Mouse (Mus musculus) forebrain, embryonic 16.5 days (tissue): ENCODE measurements at regions not wholly inside any gene's neighbourhood (a gene's known extent, or its start where the extent isn't known, plus 50 kb on each side); places are given as distances from the start of the nearest gene placed in this dataset.
A peak's percentile ranks its signal among the peaks of the same experiment; 100 is the strongest.

Experiments
- ATAC-seq: fragments of 200-750 bp; cut with Nextera tagmentation; 2 replicates; pipeline ENCODE4 v1.8.0; 2017; ENCODE audit warnings: mild to moderate bottlenecking, moderate library complexity
- H3K27ac ChIP-seq: fragments of 300-500 bp; sonication (generic); 2 replicates; pipeline ENCODE4 v1.5.1; 2014; ENCODE audit warnings: low read length, control low read depth
- H3K27me3 ChIP-seq: fragments of 300-500 bp; sonication (generic); replicated peaks from 2 replicates; pipeline ENCODE4 v1.6.1; 2014; ENCODE audit warnings: low read length; ENCODE audit not compliant: control insufficient read depth, insufficient read depth
- H3K36me3 ChIP-seq: fragments of 300-500 bp; sonication (generic); 2 replicates; pipeline ENCODE4 v1.6.1; 2014; ENCODE audit not compliant: control insufficient read depth, insufficient read depth
- H3K4me1 ChIP-seq: fragments of 300-500 bp; sonication (generic); replicated peaks from 2 replicates; pipeline ENCODE4 v1.6.1; 2014; ENCODE audit warnings: low read length; ENCODE audit not compliant: control insufficient read depth, insufficient read depth
- H3K4me2 ChIP-seq: fragments of 300-500 bp; sonication (generic); 2 replicates; pipeline ENCODE4 v1.6.1; 2014; ENCODE audit warnings: mild to moderate bottlenecking, low read length, control low read depth
- H3K4me3 ChIP-seq: fragments of 300-500 bp; sonication (generic); replicated peaks from 2 replicates; pipeline ENCODE4 v1.5.1; 2014; ENCODE audit warnings: mild to moderate bottlenecking, low read length, control low read depth
- H3K9ac ChIP-seq: fragments of 300-500 bp; sonication (generic); replicated peaks from 2 replicates; pipeline ENCODE4 v1.6.1; 2014; ENCODE audit warnings: low read depth, low read length, control low read depth
- H3K9me3 ChIP-seq: fragments of 300-500 bp; sonication (generic); 2 replicates; pipeline ENCODE4 v1.6.1; 2016; ENCODE audit warnings: low read length; ENCODE audit not compliant: control insufficient read depth
- WGBS: fragments of 180-500 bp; shearing (Covaris S2); extraction: QIAGEN DNeasy Blood & Tissue Kit; methylation state at CpG from one replicate; pipeline ENCODE4 v1.1.7; 2014; 5-methylcytosine and 5-hydroxymethylcytosine counted together

DNA sequence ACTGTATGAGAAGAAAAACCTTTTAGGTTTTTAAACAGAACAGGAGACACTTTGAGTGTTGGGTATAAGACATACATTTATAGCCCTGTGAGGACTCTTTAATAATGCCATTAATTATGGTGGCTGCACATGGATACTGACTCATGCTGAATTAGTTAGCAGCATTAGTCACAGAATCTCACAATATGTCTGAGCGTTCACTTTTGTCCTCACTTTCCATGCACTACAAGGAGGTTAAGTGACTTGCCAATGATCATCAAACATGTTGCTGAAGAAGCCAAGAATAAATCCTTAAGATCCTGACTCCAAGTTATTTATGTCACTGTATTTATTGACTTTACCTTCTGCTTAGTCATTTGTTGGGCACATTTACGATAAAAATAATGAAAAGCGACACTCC lies 105.6 kb upstream of the Atxn7l3b start:
- no peaks in the 10 kb centered on the region for H3K36me3 ChIP-seq
- H3K27ac ChIP-seq = no peak overlapping the region
- H3K4me3 ChIP-seq = no peak overlapping the region
- H3K4me1 ChIP-seq = no peaks in the 10 kb centered on the region
- no peak overlapping the region for H3K4me2 ChIP-seq
- 49% methylated on average over 3 of the region's 3 CpGs for WGBS
- no peaks in the 10 kb centered on the region for H3K9me3 ChIP-seq
- no peak overlapping the region for H3K9ac ChIP-seq
- ATAC-seq = no peak
- no peaks in the 10 kb centered on the region for H3K27me3 ChIP-seq

DNA sequence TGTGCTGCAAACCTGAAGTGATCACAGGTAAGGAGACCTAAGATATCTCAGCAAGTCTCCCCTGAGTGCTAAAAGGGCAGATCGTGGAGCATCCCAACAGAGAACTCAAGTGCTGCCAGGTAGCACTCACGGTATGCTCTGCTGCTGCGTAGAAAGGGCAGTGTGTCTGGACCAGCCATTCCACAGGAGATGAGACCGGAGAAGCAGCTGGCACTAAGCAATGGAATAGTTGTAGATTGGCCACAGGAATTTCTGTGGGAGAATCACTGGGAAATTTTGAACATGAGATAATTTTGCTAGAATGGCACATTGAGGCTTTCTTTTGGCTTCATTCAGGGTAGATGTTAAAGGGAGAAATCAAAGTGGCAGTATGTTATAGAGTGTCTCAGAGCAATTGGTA lies 104.1 kb upstream of the Atxn7l3b start:
- H3K4me2 ChIP-seq = no peak overlapping the region
- no peaks in the 10 kb centered on the region for H3K9me3 ChIP-seq
- H3K4me3 ChIP-seq = no peak overlapping the region
- no peak overlapping the region for H3K9ac ChIP-seq
- ATAC-seq = no peak
- H3K27me3 ChIP-seq = no peaks in the 10 kb centered on the region
- 89% methylated on average over 4 of the region's 4 CpGs for WGBS
- H3K27ac ChIP-seq = no peak overlapping the region
- no peaks in the 10 kb centered on the region for H3K4me1 ChIP-seq
- H3K36me3 ChIP-seq = no peaks in the 10 kb centered on the region

DNA sequence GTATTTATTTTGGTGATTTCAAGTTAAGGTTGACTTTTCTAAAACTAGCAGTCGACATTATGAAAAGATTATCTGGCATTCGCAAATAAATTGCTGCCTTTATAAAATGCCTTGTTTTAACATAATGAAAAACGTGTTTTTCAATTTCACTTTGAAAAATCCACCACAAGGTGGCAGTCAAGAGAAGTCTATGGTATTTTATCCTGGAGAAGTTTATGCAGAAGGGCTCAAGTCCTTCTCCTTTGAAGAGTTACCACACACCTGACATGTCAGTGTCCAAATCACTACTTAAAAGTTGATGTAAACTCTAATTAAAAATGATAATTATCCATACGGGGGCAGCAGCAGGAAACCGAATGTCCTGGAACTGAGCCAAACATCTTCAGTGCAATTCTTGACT lies 98.5 kb upstream of the Atxn7l3b start:
- peak; percentile 50; the same call in 1 of the 2 replicates for ATAC-seq
- no peak overlapping the region for H3K4me3 ChIP-seq
- H3K27me3 ChIP-seq = no peaks in the 10 kb centered on the region
- no peaks in the 10 kb centered on the region for H3K9me3 ChIP-seq
- no peaks in the 10 kb centered on the region for H3K36me3 ChIP-seq
- peaks cover 4% of the 10 kb centered on the region for H3K4me1 ChIP-seq
- no peak overlapping the region for H3K27ac ChIP-seq
- no peak overlapping the region for H3K4me2 ChIP-seq
- whole genome bisulfite sequencing = 6% methylated on average over 5 of the region's 5 CpGs
- H3K9ac ChIP-seq = no peak overlapping the region

DNA sequence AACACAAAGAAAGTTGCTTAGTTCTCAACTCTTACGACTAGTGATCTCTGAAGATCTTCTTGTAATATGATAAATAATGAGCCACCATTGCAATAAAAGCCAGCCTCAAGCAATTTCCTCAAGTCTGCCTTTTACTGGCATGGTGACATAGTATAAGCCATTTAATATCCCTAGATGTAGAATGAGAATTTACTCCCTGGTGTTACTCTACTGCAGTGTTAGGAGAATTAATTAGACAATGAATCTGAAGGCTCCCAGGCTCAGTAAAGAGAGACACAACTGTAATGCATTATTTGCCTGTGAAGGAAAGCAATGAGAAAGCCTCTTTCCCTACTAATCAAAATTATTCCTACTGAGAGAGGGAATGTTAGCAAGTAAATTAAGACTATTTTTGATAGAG lies 95.8 kb upstream of the Atxn7l3b start:
- no peak overlapping the region for H3K9ac ChIP-seq
- H3K4me2 ChIP-seq = no peak overlapping the region
- WGBS = 67% methylated on average over 1 of the region's 1 CpGs

DNA sequence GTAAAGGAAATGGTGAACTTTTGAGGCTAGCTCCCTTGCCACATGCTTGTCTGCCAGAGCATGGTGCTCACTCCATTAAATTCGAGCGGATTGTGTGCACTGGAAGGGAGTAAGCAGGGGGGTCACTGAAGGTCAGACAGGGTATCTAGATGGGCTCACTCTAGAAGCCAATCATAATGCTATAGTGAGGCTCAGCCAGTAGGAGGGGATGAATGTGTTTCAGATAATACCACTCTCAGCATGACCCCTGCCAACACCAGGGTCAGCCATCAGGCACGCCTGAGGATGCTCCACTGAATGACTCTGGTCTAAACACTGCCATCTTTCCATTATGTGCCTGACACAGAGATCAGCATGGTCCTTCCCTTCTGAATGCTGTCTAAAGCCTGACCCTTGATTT lies 80.3 kb upstream of the Atxn7l3b start:
- H3K4me2 ChIP-seq = no peak overlapping the region
- H3K4me1 ChIP-seq = no peaks in the 10 kb centered on the region
- no peak overlapping the region for H3K27ac ChIP-seq
- H3K4me3 ChIP-seq = no peak overlapping the region
- H3K9ac ChIP-seq = no peak overlapping the region
- no peaks in the 10 kb centered on the region for H3K27me3 ChIP-seq
- ATAC-seq = no peak
- H3K9me3 ChIP-seq = no peaks in the 10 kb centered on the region
- H3K36me3 ChIP-seq = no peaks in the 10 kb centered on the region
- WGBS = 40% methylated on average over 3 of the region's 3 CpGs

More for the DNA sequence above, 95.8 kb upstream of the Atxn7l3b start:
- H3K27me3 ChIP-seq = no peaks in the 10 kb centered on the region
- H3K4me3 ChIP-seq = no peak overlapping the region
- H3K4me1 ChIP-seq = peaks cover 4% of the 10 kb centered on the region
- no peak for ATAC-seq
- no peaks in the 10 kb centered on the region for H3K9me3 ChIP-seq
- no peak overlapping the region for H3K27ac ChIP-seq
- H3K36me3 ChIP-seq = no peaks in the 10 kb centered on the region

DNA sequence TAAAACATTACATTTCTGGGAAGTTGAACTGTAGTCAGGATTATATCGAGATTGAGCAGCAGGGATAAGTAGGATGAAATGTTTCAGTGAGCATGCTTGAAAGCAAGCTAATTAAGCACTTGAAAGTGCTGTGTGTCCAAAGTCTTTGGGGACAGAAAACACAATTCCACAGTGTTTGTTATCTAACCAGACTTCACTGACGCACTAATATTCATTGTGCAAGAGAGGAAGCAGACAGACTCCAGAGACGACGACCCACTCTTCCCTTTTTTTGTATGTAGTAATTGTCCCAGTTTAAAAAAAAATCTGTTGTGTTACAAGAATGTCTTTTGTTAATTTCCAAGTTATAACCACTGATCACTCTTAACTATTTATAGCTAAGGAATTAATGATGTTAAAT lies 61.9 kb upstream of the Atxn7l3b start:
- Histone ChIP-seq H3K9ac (no peak overlapping the region), H3K27me3 (no peaks in the 10 kb centered on the region), H3K4me3 (no peak overlapping the region), H3K4me1 (no peaks in the 10 kb centered on the region), H3K36me3 (no peaks in the 10 kb centered on the region), H3K9me3 (no peaks in the 10 kb centered on the region), H3K4me2 (no peak overlapping the region), H3K27ac (no peak overlapping the region)
- 45% methylated on average over 4 of the region's 4 CpGs for whole genome bisulfite sequencing
- ATAC-seq = no peak

DNA sequence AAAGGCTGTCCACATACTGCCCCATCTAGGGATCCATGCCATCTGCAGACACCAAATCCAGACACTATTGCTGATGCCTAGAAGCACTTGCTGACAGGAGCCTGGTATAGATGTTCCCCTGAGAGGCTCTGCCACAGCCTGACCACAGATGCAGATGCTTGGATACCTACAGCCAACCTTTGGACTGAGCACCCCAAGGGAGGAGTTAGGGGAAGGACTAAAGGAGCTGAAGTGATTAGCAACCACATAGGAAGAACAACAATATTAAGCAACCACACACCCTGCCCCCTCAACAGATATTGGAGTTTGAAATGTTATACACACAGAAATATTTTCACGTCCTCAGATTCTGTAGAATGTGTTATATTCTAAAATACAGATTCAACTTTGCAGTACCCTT lies 53.9 kb upstream of the Atxn7l3b start:
- Histone ChIP-seq H3K9ac (no peak overlapping the region), H3K4me2 (no peak overlapping the region), H3K4me1 (no peaks in the 10 kb centered on the region), H3K36me3 (no peaks in the 10 kb centered on the region), H3K27ac (no peak overlapping the region), H3K27me3 (no peaks in the 10 kb centered on the region), H3K9me3 (no peaks in the 10 kb centered on the region), H3K4me3 (no peak overlapping the region)
- WGBS = 100% methylated on average over 1 of the region's 1 CpGs
- ATAC-seq = no peak
